Mouse (Mus musculus) urinary bladder, adult 18-20 months (tissue): ENCODE data around the gene Pcsk2.

Experiments used
- DNase-seq, 2 experiments: peaks; one replicate each; pipeline ENCODE4 v3.0.0; 2022; ENCODE audit warnings: low spot score in 2 of 2, mixed read lengths in 2 of 2

Pcsk2 gene

GRCm38 (mm10) chr2:143732501-143732900 lies 186.5 kb downstream of the Pcsk2 start:
- DNase-seq: no peak

DNA sequence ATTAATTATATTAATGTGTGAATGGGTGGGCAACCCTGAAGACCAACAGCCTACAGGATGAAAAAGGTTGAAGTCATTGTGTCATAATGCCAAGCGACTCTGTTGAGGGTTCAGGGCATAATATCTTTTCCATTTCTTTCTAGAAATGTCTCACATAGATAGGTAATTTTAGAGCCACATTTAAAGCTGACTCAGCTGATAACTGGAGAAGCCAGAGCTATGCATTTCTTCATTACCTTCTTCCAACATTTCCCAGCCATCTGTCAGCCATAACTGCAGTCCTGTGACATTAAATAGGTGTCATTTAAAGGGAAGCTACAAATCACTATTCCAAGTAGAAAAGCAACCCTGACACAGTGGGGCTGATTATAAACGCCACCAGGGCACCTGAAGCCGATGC lies 189.5 kb downstream of the Pcsk2 start:
- no peak for DNase-seq

DNA sequence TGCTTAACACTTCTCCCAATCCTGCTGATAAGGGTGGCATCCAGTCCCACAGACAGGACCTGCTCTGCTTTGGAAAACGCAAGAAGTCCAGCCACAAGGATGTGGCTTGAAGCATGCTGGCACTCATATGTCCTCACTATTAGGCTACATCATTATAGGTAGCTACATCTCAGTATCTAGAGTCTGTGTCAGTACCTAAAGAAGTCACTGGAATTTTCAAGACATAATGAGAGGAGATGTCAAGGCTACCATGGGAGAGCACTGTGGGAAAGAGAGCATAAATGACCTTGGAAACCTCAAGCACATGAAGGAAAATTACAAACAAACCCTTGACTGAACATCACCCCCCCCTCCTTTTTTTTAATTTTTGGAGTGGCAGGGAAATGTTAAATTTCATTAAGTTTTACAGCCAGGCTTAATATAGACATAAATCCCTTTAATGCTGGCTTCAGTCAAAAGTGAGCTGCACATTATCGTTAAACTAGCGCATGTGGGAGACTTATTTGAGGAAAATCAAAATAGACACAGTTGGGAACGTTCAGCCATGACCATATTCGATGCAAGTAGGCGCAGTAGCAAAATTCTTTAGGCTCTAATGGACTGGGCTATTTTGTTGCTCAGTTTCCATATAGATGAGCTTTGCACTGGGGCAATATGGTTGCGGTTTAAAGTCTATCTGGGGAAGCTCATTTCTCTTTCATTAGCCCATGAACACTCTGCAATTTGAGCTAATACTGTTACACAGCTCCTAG lies 193.7 kb downstream of the Pcsk2 start:
- no peak for DNase-seq

- DNase-seq: no peak
Measured at GRCm38 (mm10) chr2:143742436-143742835, 196.5 kb downstream of the Pcsk2 start.

DNA sequence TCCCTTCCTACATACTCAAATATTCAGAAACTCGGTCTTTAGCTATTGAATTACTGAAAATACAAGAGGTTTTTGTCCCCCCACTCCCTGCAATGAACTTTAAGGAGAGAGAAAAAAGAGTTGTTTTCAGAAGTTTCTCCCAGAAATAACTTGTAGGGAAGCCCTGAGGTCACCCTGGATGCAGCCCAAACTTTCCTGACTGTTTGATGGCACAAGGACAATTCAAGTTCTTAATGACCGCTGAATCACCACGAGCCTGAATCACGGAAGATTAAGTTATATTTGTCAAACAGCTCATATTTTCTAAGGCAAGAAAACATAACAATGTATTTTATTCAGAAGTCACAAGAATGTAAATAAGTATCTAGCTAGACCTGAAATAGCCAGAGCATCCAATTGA lies 197.1 kb downstream of the Pcsk2 start:
- no peak for DNase-seq

- no peak for DNase-seq
Measured at GRCm38 (mm10) chr2:143752051-143752788, 206.3 kb downstream of the Pcsk2 start.

- no peak for DNase-seq
Measured at GRCm38 (mm10) chr2:143776448-143776847, 230.5 kb downstream of the Pcsk2 start.

DNA sequence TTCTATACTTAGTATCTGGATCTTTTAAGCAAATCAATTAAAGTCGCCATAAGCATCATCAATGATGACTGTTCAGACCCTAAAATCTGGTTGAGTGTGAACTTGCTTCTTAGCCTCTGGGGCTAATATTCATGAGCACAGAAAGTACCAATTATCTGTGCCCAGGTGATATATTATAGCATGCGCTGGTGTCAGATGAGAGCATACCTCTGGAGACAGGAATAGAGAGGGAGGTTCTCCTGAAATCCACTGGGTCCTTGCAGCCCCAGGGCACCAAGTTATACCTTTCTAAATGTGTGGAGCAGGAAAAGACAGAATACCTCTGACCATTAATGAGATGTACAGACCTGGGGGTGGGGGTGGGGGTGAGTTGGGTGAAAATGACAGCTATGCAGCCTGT lies 234.4 kb downstream of the Pcsk2 start:
- no peak for DNase-seq

DNA sequence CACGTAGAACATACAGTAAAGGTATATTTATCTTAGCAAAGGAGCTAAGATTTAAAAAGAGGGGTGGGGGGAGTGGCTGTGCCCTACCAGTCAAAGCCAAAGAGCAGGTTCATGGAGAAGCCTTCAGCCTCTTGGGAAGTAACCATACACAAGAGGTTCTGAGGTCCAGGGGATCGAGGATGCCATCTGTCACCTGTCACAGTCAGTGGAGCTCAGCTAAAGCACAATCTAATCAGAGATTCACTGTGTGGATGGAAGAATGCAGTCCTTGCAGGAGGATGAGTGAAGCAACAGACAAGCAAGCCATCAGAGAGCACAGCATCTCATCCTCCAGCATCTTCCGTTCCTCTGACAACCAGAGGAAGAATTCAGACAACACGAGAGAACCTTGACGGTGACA lies 244.0 kb downstream of the Pcsk2 start:
- DNase-seq: no peak

- no peak for DNase-seq
Measured at GRCm38 (mm10) chr2:143795858-143796257, 249.9 kb downstream of the Pcsk2 start.

DNA sequence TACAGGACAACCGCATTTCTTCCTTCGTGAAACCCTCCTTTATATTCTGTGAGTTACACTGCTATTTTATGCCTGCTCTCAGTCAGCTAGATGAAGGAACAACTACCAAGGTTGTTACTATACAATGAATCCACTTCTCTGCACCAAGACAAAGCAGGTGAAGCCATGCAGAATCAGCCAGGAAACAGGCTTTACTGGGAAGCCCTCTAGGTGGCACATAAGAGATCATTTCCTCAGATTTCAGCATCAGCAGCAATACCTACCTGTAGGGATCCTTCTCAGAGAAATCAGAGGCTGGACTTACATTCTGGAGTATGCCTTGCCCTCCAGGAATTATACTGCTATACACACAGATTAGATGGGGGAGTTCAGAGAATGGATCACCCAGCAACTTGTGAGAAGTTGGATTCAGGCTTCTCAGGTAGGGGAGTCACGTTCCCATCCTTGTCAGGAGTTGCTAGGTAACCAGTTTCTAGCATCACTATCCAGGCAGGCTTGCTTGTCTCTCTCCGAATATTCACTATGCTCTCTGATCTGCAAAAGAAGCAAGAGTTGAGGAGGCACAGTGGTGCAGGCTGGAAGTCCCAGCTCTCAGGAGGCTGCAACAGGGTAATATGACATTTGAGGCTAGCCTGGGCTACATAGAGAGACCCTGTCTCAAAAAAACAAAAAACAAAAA lies 250.5 kb downstream of the Pcsk2 start:
- no peak for DNase-seq

DNA sequence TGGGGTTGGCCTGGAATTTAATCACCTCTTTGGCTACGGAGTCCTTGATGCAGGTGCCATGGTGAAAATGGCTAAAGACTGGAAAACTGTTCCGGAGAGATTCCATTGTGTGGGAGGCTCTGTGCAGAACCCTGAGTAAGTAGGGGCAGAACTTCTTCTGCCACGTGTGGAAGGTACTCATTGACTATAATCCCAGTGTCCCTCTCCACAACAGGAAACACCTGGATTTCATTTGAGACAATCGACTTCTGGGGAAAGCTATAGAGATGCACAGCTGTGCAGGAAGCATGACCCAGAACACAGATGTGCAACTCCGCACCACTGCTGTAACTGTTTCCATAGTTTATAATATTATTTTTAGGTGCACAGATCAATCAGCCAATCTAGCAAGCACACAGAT lies 255.1 kb downstream of the Pcsk2 start:
- DNase-seq: no peak

GRCm38 (mm10) chr2:143806140-143806923 lies 260.4 kb downstream of the Pcsk2 start:
- DNase-seq: no peak

DNA sequence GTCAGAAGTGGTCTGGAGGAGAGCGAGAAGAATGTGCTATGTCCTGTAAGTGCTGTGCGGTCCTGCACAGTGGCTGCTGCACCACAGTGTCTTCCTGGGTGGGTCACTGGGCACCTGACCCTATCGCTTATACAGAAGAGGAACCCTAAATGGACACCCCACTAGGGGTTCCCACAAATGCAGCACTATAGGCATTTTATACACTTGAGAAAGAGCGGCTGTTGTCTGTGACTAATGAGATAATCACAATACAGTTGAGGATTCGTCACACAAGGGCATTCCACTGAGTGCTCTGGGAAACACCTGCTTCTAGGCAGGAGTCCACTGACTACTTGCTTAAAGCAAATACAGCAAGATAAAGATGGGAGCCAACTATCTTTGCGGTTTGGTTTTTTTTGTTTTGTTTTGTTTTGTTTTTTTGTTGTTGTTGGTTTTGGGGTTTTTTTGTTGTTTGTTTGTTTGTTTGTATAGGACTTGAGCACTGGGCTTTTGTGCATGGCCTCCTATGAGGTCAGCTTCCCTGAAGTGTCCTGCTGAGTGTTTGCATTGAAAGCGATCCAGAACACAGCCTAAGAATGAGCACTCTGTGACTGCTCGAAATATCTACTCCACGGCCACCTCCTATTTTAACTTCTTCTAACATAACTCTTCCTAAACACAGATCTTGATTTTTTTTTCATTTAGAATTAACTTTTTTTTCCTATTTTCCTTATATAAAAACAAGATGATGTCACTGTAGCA lies 261.1 kb downstream of the Pcsk2 start:
- no peak for DNase-seq

DNA sequence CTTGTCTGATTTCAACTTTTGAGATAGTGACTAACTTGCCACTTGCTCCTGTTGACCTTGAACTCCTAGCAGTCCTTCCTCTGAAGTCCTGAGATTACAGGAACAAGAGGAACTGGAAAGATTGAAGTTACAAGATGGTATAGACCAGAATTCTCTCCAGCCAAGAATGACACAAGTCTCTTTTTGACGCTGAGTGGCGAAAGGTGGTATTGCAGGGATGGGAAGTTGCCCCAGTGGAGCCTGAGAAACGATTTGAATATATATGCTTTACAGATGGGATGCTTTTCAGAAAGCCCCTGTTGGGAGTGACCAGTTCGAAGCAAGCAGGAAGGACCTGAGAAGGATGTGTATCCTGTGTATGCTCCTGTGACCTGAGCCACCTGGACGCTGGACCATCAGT lies 262.8 kb downstream of the Pcsk2 start:
- DNase-seq: no peak

GRCm38 (mm10) chr2:143812262-143812661 lies 266.3 kb downstream of the Pcsk2 start:
- DNase-seq: no peak

GRCm38 (mm10) chr2:143813461-143813860 lies 267.5 kb downstream of the Pcsk2 start:
- no peak for DNase-seq

- DNase-seq: no peak
Measured at GRCm38 (mm10) chr2:143831645-143832044, 285.7 kb downstream of the Pcsk2 start.

GRCm38 (mm10) chr2:143832721-143833120 lies 286.8 kb downstream of the Pcsk2 start:
- no peak for DNase-seq

- DNase-seq: no peak
Measured at GRCm38 (mm10) chr2:143834082-143834481, 288.1 kb downstream of the Pcsk2 start.

DNA sequence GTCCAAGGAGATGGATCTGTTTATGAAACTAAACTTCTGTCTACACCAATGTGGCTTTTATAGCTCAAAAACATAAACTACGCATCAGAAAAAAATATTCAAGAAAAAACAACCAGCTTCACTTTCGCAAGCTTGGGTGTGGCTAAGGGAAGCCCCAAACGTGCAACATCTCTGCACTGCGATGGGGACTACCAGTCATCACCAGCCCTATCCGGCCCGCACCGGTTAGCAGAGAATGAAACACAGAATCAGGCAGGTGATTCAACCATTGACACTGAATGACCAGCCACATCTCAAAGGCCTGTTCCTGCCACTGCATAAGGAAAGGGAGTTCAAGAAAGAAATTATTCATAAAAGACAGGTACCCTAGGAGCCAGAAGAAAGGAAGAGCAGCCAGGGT lies 289.9 kb downstream of the Pcsk2 start:
- DNase-seq: no peak
